22 mouse cellular contexts compared by ENCODE assay signal in the genomic region with DNA sequence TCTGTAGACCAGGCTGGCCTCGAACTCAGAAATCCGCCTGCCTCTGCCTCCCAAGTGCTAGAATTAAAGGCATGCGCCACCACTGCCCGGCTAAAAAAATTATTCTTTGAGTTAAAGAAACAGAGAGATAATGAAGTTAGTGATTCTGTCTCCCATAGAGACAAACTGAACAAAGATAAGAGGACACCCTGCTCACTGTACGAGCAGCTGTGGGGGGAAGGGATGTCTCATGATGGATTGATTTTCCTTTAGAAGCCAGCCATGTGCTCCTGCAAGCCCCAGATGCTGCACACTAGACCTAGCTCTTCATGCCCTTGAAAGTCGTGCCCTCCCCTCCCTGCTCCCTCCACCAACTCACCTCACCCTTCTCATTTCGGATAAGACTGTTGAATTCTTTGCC. TPM values are rescaled to one million over a fixed set of nuclear protein-coding genes. Genes with fewer than 3 reads are reported as not detected.
"Had no signal": no experiment of that assay in that cellular context is flagged by ENCODE, and none has a peak within 500 bp of the region (broad histone marks: within the 10 kb centered on the region; RNA-seq: fewer than 3 reads in every experiment).

No protein-coding gene starts in this region.

- ATAC-seq: intestine, embryonic 16.5 days; midbrain, embryonic 13.5 days; midbrain, embryonic 16.5 days had no signal

- H3K9me3 ChIP-seq: limb, embryonic 10.5 days; limb, embryonic 13.5 days; midbrain, embryonic 10.5 days; midbrain, embryonic 13.5 days; neural tube, embryonic 13.5 days had no signal

- H3K4me3 ChIP-seq: limb, embryonic 10.5 days; limb, embryonic 13.5 days; midbrain, embryonic 10.5 days; midbrain, embryonic 13.5 days; myocyte; neural tube, embryonic 13.5 days had no signal

- H3K27me3 ChIP-seq: midbrain, embryonic 13.5 days; neural tube, embryonic 13.5 days had no signal

- H3K27ac ChIP-seq: limb, embryonic 10.5 days; limb, embryonic 13.5 days; midbrain, embryonic 10.5 days; midbrain, embryonic 13.5 days; neural tube, embryonic 13.5 days had no signal

- DNase-seq: kidney, adult 2 months; kidney, postnatal 10 days; kidney, postnatal 36 days; lung, adult 2 months; lung, postnatal 14 days; lung, postnatal 4 days; retina, postnatal 1 day; right cerebral cortex, postnatal 25 days; spleen, adult 18-20 months; thymus, adult 2 months; thymus, postnatal 14 days; thymus, postnatal 4 days had no signal

- H3K4me1 ChIP-seq: midbrain, embryonic 10.5 days; midbrain, embryonic 13.5 days had no signal

- H3K4me2 ChIP-seq: limb, embryonic 13.5 days; midbrain, embryonic 13.5 days; neural tube, embryonic 13.5 days had no signal

- H3K9ac ChIP-seq: limb, embryonic 13.5 days; neural tube, embryonic 13.5 days had no signal

RNA-seq across cellular contexts. Expression of a gene that starts 38.4 kb away (rescaled TPM):
- total RNA-seq: layer of hippocampus, adult 8-10 months; layer of hippocampus, postnatal 14 days had no signal
